Mouse (Mus musculus) MEL (cell line): ENCODE data around the gene Acaca. TPM values are rescaled to one million over a fixed set of nuclear protein-coding genes. Genes with fewer than 3 reads are reported as not detected.

Experiments
- DNase-seq: peaks from one replicate; pipeline ENCODE4 v3.0.0; 2011; ENCODE audit warnings: low read depth, low spot score
- H3K27ac ChIP-seq: 2 replicates; pipeline ENCODE4 v1.5.1; 2012; ENCODE audit warnings: low read depth, mild to moderate bottlenecking, control low read depth, low read length, moderate library complexity; ENCODE audit not compliant: control insufficient read depth
- H3K27me3 ChIP-seq, 2 experiments: fragments of 150-350 bp in 1 of 2; sonication (generic) in 1 of 2; 2 replicates each; pipeline ENCODE4 v1.6.1; 2012; ENCODE audit warnings: low read length in 2 of 2, mild to moderate bottlenecking in 2 of 2, improper control_type of control experiment in 1 of 2, moderate library complexity in 1 of 2; ENCODE audit not compliant: insufficient read depth in 2 of 2, control insufficient read depth in 1 of 2
- H3K36me3 ChIP-seq, 2 experiments: 2 replicates each; pipeline ENCODE4 v1.6.1; 2012 to 2014; ENCODE audit warnings: low read length in 2 of 2, improper control_type of control experiment in 1 of 2, inconsistent platforms in 1 of 2, mild to moderate bottlenecking in 1 of 2; ENCODE audit not compliant: insufficient read depth in 2 of 2, control insufficient read depth in 1 of 2
- H3K4me1 ChIP-seq, 2 experiments: fragments of 150-350 bp in 1 of 2; sonication (generic) in 1 of 2; 2 replicates each; pipeline ENCODE4 v1.6.1; 2012; ENCODE audit warnings: low read length in 2 of 2, improper control_type of control experiment in 1 of 2, mild to moderate bottlenecking in 1 of 2; ENCODE audit not compliant: insufficient read depth in 2 of 2, control insufficient read depth in 1 of 2
- H3K4me3 ChIP-seq, 2 experiments: fragments of 150-350 bp in 1 of 2; sonication (generic) in 1 of 2; 2 replicates each; pipeline ENCODE4 v1.5.1; 2012; ENCODE audit warnings: low read depth in 2 of 2, low read length in 2 of 2, mild to moderate bottlenecking in 2 of 2, moderate library complexity in 2 of 2, control low read depth in 1 of 2, improper control_type of control experiment in 1 of 2; ENCODE audit not compliant: control insufficient read depth in 1 of 2, insufficient read depth in 1 of 2
- H3K79me2 ChIP-seq: 2 replicates; pipeline ENCODE4 v1.6.1; 2012; ENCODE audit warnings: mild to moderate bottlenecking, low read length, moderate library complexity; ENCODE audit not compliant: control insufficient read depth, poor library complexity, insufficient read depth
- H3K9ac ChIP-seq: 2 replicates; pipeline ENCODE4 v1.6.1; 2012; ENCODE audit warnings: low read depth, mild to moderate bottlenecking, control low read depth, low read length, moderate library complexity; ENCODE audit not compliant: control insufficient read depth, poor library complexity, severe bottlenecking
- H3K9me3 ChIP-seq: fragments of 150-350 bp; sonication (generic); replicated peaks from 2 replicates; pipeline ENCODE4 v1.6.1; 2012; ENCODE audit warnings: mild to moderate bottlenecking, low read length, improper control_type of control experiment, moderate library complexity; ENCODE audit not compliant: insufficient read depth
- CHD1 ChIP-seq: IDR thresholded peaks from 2 replicates; pipeline ENCODE4 v1.6.1; 2012; ENCODE audit warnings: low read depth, mild to moderate bottlenecking, inconsistent platforms, low read length, improper control_type of control experiment
- CHD2 ChIP-seq: IDR thresholded peaks from 2 replicates; pipeline ENCODE4 v1.6.1; 2011; ENCODE audit warnings: low read length, improper control_type of control experiment
- CTCF ChIP-seq, 3 experiments: IDR thresholded peaks in 2 of 3; conservative IDR thresholded peaks in 1 of 3; 2 replicates each; pipeline ENCODE4 v1.5.1; 2011 to 2012; ENCODE audit warnings: low read length in 3 of 3, low read depth in 2 of 3, mild to moderate bottlenecking in 2 of 3, improper control_type of control experiment in 1 of 3, inconsistent platforms in 1 of 3, mixed read lengths in 1 of 3, moderate library complexity in 1 of 3; ENCODE audit not compliant: control insufficient read depth in 1 of 3, insufficient read depth in 1 of 3, poor library complexity in 1 of 3, severe bottlenecking in 1 of 3
- E2F4 ChIP-seq: IDR thresholded peaks from 2 replicates; pipeline ENCODE4 v1.6.1; 2011; ENCODE audit warnings: low read depth, low read length, improper control_type of control experiment, borderline replicate concordance
- EP300 ChIP-seq, 2 experiments: IDR thresholded peaks; 2 replicates each; pipeline ENCODE4 v1.6.1; 2011; ENCODE audit warnings: improper control_type of control experiment in 2 of 2, low read length in 2 of 2, low read depth in 1 of 2, mild to moderate bottlenecking in 1 of 2
- ETS1 ChIP-seq: IDR thresholded peaks from 2 replicates; pipeline ENCODE4 v1.6.1; 2012; ENCODE audit warnings: low read depth, mild to moderate bottlenecking, inconsistent platforms, low read length, improper control_type of control experiment, moderate library complexity
- GABPA ChIP-seq: IDR thresholded peaks from 2 replicates; pipeline ENCODE4 v1.6.1; 2012; ENCODE audit warnings: low read depth, mild to moderate bottlenecking, inconsistent platforms, low read length, improper control_type of control experiment, moderate library complexity
- JUND ChIP-seq: IDR thresholded peaks from 2 replicates; pipeline ENCODE4 v1.6.1; 2011; ENCODE audit warnings: low read depth, mild to moderate bottlenecking, improper control_type of control experiment, low read length
- KAT2A ChIP-seq: conservative IDR thresholded peaks from 2 replicates; pipeline ENCODE4 v1.6.1; 2012; ENCODE audit warnings: low read depth, low read length, improper control_type of control experiment, inconsistent platforms
- MAFK ChIP-seq: IDR thresholded peaks from 2 replicates; pipeline ENCODE4 v1.6.1; 2011; ENCODE audit warnings: low read depth, mild to moderate bottlenecking, low read length, improper control_type of control experiment, borderline replicate concordance
- MAX ChIP-seq: IDR thresholded peaks from 2 replicates; pipeline ENCODE4 v1.6.1; 2011; ENCODE audit warnings: low read length, improper control_type of control experiment
- MAZ ChIP-seq: IDR thresholded peaks from 2 replicates; pipeline ENCODE4 v1.6.1; 2012; ENCODE audit warnings: low read depth, mild to moderate bottlenecking, inconsistent platforms, low read length, improper control_type of control experiment
- MEF2A ChIP-seq: IDR thresholded peaks from 2 replicates; pipeline ENCODE4 v1.6.1; 2014; ENCODE audit warnings: low read depth, mild to moderate bottlenecking, inconsistent platforms, low read length, improper control_type of control experiment; ENCODE audit not compliant: poor library complexity, insufficient replicate concordance, severe bottlenecking; ENCODE audit errors: extremely low read depth
- MXI1 ChIP-seq: IDR thresholded peaks from 2 replicates; pipeline ENCODE4 v1.6.1; 2011; ENCODE audit warnings: mild to moderate bottlenecking, low read depth, low read length, improper control_type of control experiment
- MYB ChIP-seq: IDR thresholded peaks from 2 replicates; pipeline ENCODE4 v1.6.1; 2011; ENCODE audit warnings: mild to moderate bottlenecking, low read depth, low read length, improper control_type of control experiment
- MYC ChIP-seq: IDR thresholded peaks from 2 replicates; pipeline ENCODE4 v1.6.1; 2011; ENCODE audit warnings: low read depth, mild to moderate bottlenecking, low read length, improper control_type of control experiment, moderate library complexity
- NELFE ChIP-seq: IDR thresholded peaks from 2 replicates; pipeline ENCODE4 v1.6.1; 2011; ENCODE audit warnings: low read depth, low read length, improper control_type of control experiment
- NRF1 ChIP-seq: IDR thresholded peaks from 2 replicates; pipeline ENCODE4 v1.6.1; 2014; ENCODE audit warnings: low read depth, mild to moderate bottlenecking, inconsistent platforms, low read length, improper control_type of control experiment, moderate library complexity; ENCODE audit not compliant: poor library complexity, insufficient read depth, severe bottlenecking
- POLR2AphosphoS2 ChIP-seq: IDR thresholded peaks from 2 replicates; pipeline ENCODE4 v1.6.1; 2011; ENCODE audit warnings: low read length, improper control_type of control experiment
- POLR2AphosphoS5 ChIP-seq: IDR thresholded peaks from 2 replicates; pipeline ENCODE4 v1.6.1; 2012; ENCODE audit warnings: low read depth, borderline replicate concordance, mild to moderate bottlenecking, inconsistent platforms, low read length, moderate library complexity, mixed read lengths
- RAD21 ChIP-seq: IDR thresholded peaks from 2 replicates; pipeline ENCODE4 v1.6.1; 2011; ENCODE audit warnings: mild to moderate bottlenecking, low read depth, low read length, improper control_type of control experiment
- SMC3 ChIP-seq: IDR thresholded peaks from 2 replicates; pipeline ENCODE4 v1.6.1; 2011; ENCODE audit warnings: low read depth, low read length, improper control_type of control experiment
- TAL1 ChIP-seq: IDR thresholded peaks from 2 replicates; pipeline ENCODE4 v1.6.1; 2012; ENCODE audit warnings: mild to moderate bottlenecking, inconsistent platforms, low read length, moderate library complexity, mixed read lengths
- TCF12 ChIP-seq: IDR thresholded peaks from 2 replicates; pipeline ENCODE4 v1.6.1; 2014; ENCODE audit warnings: low read depth, mild to moderate bottlenecking, inconsistent platforms, low read length, improper control_type of control experiment, moderate library complexity
- UBTF ChIP-seq: IDR thresholded peaks from 2 replicates; pipeline ENCODE4 v1.6.1; 2012; ENCODE audit warnings: low read depth, mild to moderate bottlenecking, inconsistent platforms, low read length, improper control_type of control experiment, moderate library complexity, borderline replicate concordance; ENCODE audit not compliant: insufficient read depth
- USF1 ChIP-seq: IDR thresholded peaks from 2 replicates; pipeline ENCODE4 v1.6.1; 2014; ENCODE audit warnings: low read depth, mild to moderate bottlenecking, inconsistent platforms, low read length, improper control_type of control experiment, moderate library complexity
- ZC3H11A ChIP-seq: IDR thresholded peaks from 2 replicates; pipeline ENCODE4 v1.6.1; 2012; ENCODE audit warnings: low read depth, mild to moderate bottlenecking, inconsistent platforms, low read length, improper control_type of control experiment
- ZKSCAN1 ChIP-seq: IDR thresholded peaks from 2 replicates; pipeline ENCODE4 v1.6.1; 2012; ENCODE audit warnings: low read depth, mild to moderate bottlenecking, inconsistent platforms, low read length, improper control_type of control experiment, moderate library complexity
- ZMIZ1 ChIP-seq: IDR thresholded peaks from 2 replicates; pipeline ENCODE4 v1.6.1; 2012; ENCODE audit warnings: low read depth, mild to moderate bottlenecking, inconsistent platforms, low read length, improper control_type of control experiment, moderate library complexity
- ZNF384 ChIP-seq: IDR thresholded peaks from 2 replicates; pipeline ENCODE4 v1.6.1; 2012; ENCODE audit warnings: low read depth, mild to moderate bottlenecking, inconsistent platforms, low read length, improper control_type of control experiment
- polyA plus RNA-seq, 2 experiments: library from polyadenylated mRNA; stranded (reverse) in 1 of 2; unstranded in 1 of 2; fragments of >175 nt in 1 of 2; fragments of >200 nt in 1 of 2; gene quantifications; 2 replicates each; pipeline versions ENCODE4 v1.2.1 to v1.2.4; 2012; ENCODE audit warnings: low replicate concordance in 2 of 2, low read depth in 1 of 2; ENCODE audit not compliant: insufficient read length in 2 of 2, insufficient read depth in 1 of 2, missing spikeins in 1 of 2
- total RNA-seq: library from RNA; depleted of rRNA; stranded (reverse); fragments of 300-350 nt; gene quantifications from 2 replicates; pipeline ENCODE4 v1.2.3, GENCODE M21; 2012

The Acaca gene
- total and polyA plus RNA-seq, 3 experiments: 32.0 to 52.0 (median 33.9) TPM

DNA sequence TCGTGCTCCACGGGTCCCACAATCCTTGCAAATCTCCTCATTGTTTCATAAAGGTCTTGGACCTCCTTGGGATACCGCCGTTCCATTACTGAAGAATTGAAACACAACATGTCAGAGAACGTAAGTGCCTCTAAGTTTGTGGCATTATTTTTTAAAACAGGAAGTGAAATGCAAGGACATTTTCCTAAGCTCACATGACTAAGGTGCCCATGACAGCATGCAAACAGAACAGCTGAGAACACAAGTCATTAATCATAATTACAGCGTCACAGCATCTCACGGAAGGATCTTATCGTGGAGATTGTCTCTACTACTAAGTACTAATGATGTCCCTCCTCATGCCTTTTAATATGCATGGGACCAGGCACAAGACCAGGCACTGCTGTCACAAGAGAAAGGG lies 38.9 kb upstream of the Acaca start:
- no peaks in the 10 kb centered on the region for H3K27me3 ChIP-seq
- H3K4me1 ChIP-seq: no peaks in the 10 kb centered on the region
- no peak overlapping the region for H3K27ac ChIP-seq
- no peaks in the 10 kb centered on the region for H3K79me2 ChIP-seq
- no peak for DNase-seq
- H3K9ac ChIP-seq: no peak overlapping the region
- H3K9me3 ChIP-seq: no peaks in the 10 kb centered on the region
- no peak overlapping the region for H3K4me3 ChIP-seq
- peaks cover 0 to 20% of the 10 kb centered on the region in 2 experiments; a peak in 2 of 4 replicates for H3K36me3 ChIP-seq
- no peak for TF ChIP-seq ETS1
- TF ChIP-seq CHD1: no peak
- TF ChIP-seq MAZ: no peak
- no peak for TF ChIP-seq ZKSCAN1
- TF ChIP-seq NRF1: no peak
- no peak for TF ChIP-seq POLR2AphosphoS2
- TF ChIP-seq USF1: no peak
- no peak for TF ChIP-seq NELFE
- TF ChIP-seq MAX: no peak
- TF ChIP-seq RAD21: no peak
- no peak for TF ChIP-seq ZNF384
- no peak for TF ChIP-seq POLR2AphosphoS5
- no peak for TF ChIP-seq KAT2A
- TF ChIP-seq MXI1: no peak
- TF ChIP-seq ZMIZ1: no peak
- TF ChIP-seq ZC3H11A: no peak
- no peak for TF ChIP-seq TAL1
- no peak for TF ChIP-seq MEF2A

DNA sequence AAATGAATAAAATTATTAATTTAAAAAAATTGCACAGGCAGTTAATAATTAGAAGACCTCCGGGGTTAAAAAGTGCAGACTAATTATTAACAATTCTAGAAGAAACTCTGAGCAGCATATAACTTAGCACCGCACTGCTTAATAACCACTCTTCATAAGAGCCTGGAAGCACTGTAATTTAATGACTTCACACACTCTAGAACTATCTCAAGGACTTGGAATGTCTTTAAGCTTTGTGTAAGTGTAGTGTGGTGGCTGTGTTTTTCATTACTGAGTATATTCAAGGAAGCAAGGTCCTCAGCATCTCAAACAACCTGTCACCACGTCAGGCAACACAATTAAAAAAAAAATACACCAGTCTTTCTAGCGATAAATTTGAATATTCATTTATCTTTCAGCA lies 34.4 kb upstream of the Acaca start:
- H3K79me2 ChIP-seq: no peaks in the 10 kb centered on the region
- no peak for TF ChIP-seq MAFK
- TF ChIP-seq TCF12: no peak
- TF ChIP-seq POLR2AphosphoS2: no peak
- TF ChIP-seq MYC: no peak
- TF ChIP-seq UBTF: no peak
- TF ChIP-seq CTCF (IDR thresholded peaks at IDR 0.05 in 2 of 3, conservative IDR thresholded peaks at IDR 0.05 in 1 of 3; ENCODE audit: control insufficient read depth in 1 of 3, insufficient read depth in 1 of 3, low read depth in 2 of 3, low read length in 3 of 3, poor library complexity in 1 of 3, severe bottlenecking in 1 of 3): no peak
- no peak for TF ChIP-seq ZMIZ1
- no peak for TF ChIP-seq EP300 (IDR thresholded peaks at IDR 0.05; ENCODE audit: low read depth in 1 of 2, low read length in 2 of 2)
- no peak for TF ChIP-seq ZC3H11A
- TF ChIP-seq CHD2: no peak
- no peak for TF ChIP-seq MYB
- TF ChIP-seq SMC3: no peak
- TF ChIP-seq ZKSCAN1: no peak
- no peak for TF ChIP-seq GABPA
- TF ChIP-seq JUND: no peak
- no peak for TF ChIP-seq ZNF384
- TF ChIP-seq E2F4: no peak
- H3K36me3 ChIP-seq: peaks cover 0 to 25% of the 10 kb centered on the region in 2 experiments; a peak in 2 of 4 replicates
- DNase-seq: no peak
- H3K9ac ChIP-seq: no peak overlapping the region
- H3K27me3 ChIP-seq: no peaks in the 10 kb centered on the region
- H3K27ac ChIP-seq: no peak overlapping the region
- no peaks in the 10 kb centered on the region for H3K4me1 ChIP-seq
- H3K9me3 ChIP-seq: no peaks in the 10 kb centered on the region
- no peak overlapping the region for H3K4me3 ChIP-seq
